Mouse (Mus musculus): Measurements from ENCODE around the gene Wnt9a.

The Wnt9a gene

GRCm38 (mm10) chr11:59309976-59310375 lies 3.2 kb downstream of the Wnt9a start:
- H3K27me3 ChIP-seq (ENCODE audit: control insufficient read depth, insufficient read depth, low read length, poor library complexity, severe bottlenecking), result peaks cover 2% of the 10 kb centered on the region; the same call in 1 of the 2 replicates
- no peak for DNase-seq (ENCODE audit: low read depth, low spot score)
- H3K36me3 ChIP-seq (ENCODE audit: control insufficient read depth, insufficient read depth, low read length, poor library complexity, severe bottlenecking), result no peaks in the 10 kb centered on the region

- Histone ChIP-seq H3K36me3 (ENCODE audit: control insufficient read depth, insufficient read depth, low read length, poor library complexity, severe bottlenecking) (no peaks in the 10 kb centered on the region), H3K27me3 (ENCODE audit: control insufficient read depth, insufficient read depth, low read length, poor library complexity, severe bottlenecking) (no peaks in the 10 kb centered on the region)
- no peak for DNase-seq (ENCODE audit: low read depth, low spot score)
Observed at GRCm38 (mm10) chr11:59312060-59312459, 5.3 kb downstream of the Wnt9a start.

DNA sequence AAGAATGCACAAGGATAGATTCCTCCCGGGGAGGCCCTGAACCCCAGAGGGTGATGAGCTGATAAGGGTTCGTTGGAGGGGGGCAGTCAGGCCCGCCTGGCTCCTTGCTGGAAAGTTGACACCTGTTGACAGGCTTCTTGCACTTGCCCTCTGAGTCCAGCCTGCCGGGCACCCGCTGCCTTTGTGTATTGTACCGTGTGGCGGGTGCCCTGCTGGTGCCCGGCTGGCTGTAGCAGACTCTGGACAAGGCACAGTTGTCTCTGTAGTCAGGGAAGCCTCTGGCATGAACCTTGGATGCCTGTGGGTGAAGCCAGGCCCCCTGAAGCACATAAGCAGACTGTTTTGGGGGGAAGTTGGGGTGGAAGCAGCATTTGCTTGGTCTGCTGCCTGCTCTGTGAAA lies 5.8 kb downstream of the Wnt9a start:
- H3K27me3 ChIP-seq (ENCODE audit: control insufficient read depth, insufficient read depth, low read length, poor library complexity, severe bottlenecking), result no peaks in the 10 kb centered on the region
- DNase-seq (ENCODE audit: low read depth, low spot score), result no peak
- H3K36me3 ChIP-seq (ENCODE audit: control insufficient read depth, insufficient read depth, low read length, poor library complexity, severe bottlenecking), result no peaks in the 10 kb centered on the region

- H3K36me3 ChIP-seq (ENCODE audit: control insufficient read depth, insufficient read depth, low read length, poor library complexity, severe bottlenecking), result no peaks in the 10 kb centered on the region
- no peaks in the 10 kb centered on the region for H3K27me3 ChIP-seq (ENCODE audit: control insufficient read depth, insufficient read depth, low read length, poor library complexity, severe bottlenecking)
- no peak for DNase-seq (ENCODE audit: low read depth, low spot score)
Observed at GRCm38 (mm10) chr11:59313029-59313811, 6.5 kb downstream of the Wnt9a start.

- no peak for DNase-seq (ENCODE audit: low read depth, low spot score)
- Histone ChIP-seq H3K36me3 (ENCODE audit: control insufficient read depth, insufficient read depth, low read length, poor library complexity, severe bottlenecking) (no peaks in the 10 kb centered on the region), H3K27me3 (ENCODE audit: control insufficient read depth, insufficient read depth, low read length, poor library complexity, severe bottlenecking) (no peaks in the 10 kb centered on the region)
Observed at GRCm38 (mm10) chr11:59313944-59314343, 7.2 kb downstream of the Wnt9a start.

DNA sequence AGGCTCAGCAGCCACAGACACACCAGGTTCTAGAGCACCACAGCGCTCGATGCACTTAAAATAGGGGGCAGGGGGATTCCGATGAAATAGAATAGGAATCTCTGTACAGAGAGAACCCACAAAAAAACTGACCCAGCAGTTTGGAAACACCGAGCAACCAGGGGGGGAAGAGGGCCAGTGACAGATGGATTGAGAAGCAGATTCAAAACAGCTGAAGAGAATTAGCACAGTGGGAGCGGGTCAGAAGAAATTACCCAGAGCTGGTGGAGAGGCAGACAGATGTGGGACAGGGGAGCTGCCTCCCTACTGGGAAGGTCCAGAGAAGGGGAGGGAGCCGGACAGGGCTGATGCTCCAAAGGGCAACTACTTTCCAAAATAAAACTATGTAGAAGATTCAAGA lies 9.8 kb downstream of the Wnt9a start:
- no peak for DNase-seq (ENCODE audit: low read depth, low spot score)
- Histone ChIP-seq H3K27me3 (ENCODE audit: control insufficient read depth, insufficient read depth, low read length, poor library complexity, severe bottlenecking) (no peaks in the 10 kb centered on the region), H3K36me3 (ENCODE audit: control insufficient read depth, insufficient read depth, low read length, poor library complexity, severe bottlenecking) (no peaks in the 10 kb centered on the region)

DNA sequence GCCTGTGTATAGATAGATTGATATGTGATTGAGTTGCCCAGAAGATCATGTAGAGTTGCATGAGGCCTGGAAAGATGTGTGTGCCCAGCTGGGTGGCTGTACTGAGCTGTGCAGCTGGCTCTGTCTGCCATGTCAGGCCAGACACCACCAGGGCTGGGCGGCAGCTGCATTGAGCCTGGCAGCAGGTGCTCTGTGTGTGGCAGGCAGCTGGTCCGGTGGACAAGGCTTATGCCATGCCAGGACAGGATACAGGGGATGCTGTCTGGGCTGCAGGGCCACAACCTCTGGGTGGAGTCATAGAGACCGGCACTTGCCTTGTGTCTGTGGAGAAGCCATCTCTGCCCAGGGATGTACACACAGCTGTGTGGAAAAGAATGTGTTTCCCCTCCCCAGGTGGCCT lies 16.3 kb downstream of the Wnt9a start:
- Histone ChIP-seq H3K36me3 (ENCODE audit: control insufficient read depth, insufficient read depth, low read length, poor library complexity, severe bottlenecking) (no peaks in the 10 kb centered on the region), H3K27me3 (ENCODE audit: control insufficient read depth, insufficient read depth, low read length, poor library complexity, severe bottlenecking) (no peaks in the 10 kb centered on the region)
- DNase-seq (ENCODE audit: low read depth, low spot score), result no peak

DNA sequence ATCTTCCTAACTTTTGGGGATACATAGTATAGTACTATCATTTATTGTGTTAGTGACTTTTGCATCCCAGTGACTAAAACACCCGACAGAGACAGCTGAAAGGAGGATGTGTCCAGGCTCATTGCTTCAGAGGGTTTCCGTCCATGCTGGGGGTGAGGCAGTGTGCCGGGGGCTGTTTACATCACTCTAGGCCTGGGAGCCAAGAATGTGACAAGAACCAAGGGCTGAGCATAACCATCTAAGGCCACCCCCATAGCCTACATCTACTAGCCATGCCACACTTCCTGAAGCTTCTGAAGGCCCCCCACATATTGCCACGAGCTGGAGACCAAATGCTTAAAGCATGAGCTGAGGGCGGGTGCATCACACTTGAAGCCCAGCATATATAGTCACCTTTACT lies 18.0 kb downstream of the Wnt9a start:
- no peaks in the 10 kb centered on the region for H3K36me3 ChIP-seq (ENCODE audit: control insufficient read depth, insufficient read depth, low read length, poor library complexity, severe bottlenecking)

DNA sequence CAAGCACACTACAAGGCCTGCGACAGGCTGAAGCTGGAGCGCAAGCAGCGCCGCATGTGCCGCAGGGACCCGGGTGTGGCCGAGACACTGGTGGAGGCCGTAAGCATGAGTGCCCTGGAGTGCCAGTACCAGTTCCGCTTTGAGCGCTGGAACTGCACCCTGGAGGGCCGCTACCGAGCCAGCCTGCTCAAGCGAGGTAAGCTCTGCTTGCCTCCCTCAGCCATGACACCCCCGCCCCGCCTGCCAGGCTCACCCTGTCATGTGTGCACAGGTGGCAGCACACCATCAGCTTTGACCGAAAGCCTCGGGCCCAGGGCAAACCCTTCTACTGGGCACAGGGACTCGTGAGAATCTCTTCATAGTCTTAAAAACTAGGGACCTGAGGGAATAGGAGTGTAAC lies 20.9 kb downstream of the Wnt9a start:
- Histone ChIP-seq H3K27me3 (ENCODE audit: control insufficient read depth, insufficient read depth, low read length, poor library complexity, severe bottlenecking) (no peaks in the 10 kb centered on the region), H3K36me3 (ENCODE audit: control insufficient read depth, insufficient read depth, low read length, poor library complexity, severe bottlenecking) (no peaks in the 10 kb centered on the region)
- DNase-seq (ENCODE audit: low read depth, low spot score), result no peak

More for the DNA sequence above, 18.0 kb downstream of the Wnt9a start:
- no peak for DNase-seq (ENCODE audit: low read depth, low spot score)
- no peaks in the 10 kb centered on the region for H3K27me3 ChIP-seq (ENCODE audit: control insufficient read depth, insufficient read depth, low read length, poor library complexity, severe bottlenecking)

- H3K36me3 ChIP-seq (ENCODE audit: control insufficient read depth, insufficient read depth, low read length, poor library complexity, severe bottlenecking), result no peaks in the 10 kb centered on the region
- H3K27me3 ChIP-seq (ENCODE audit: control insufficient read depth, insufficient read depth, low read length, poor library complexity, severe bottlenecking), result no peaks in the 10 kb centered on the region
- no peak for DNase-seq (ENCODE audit: low read depth, low spot score)
Observed at GRCm38 (mm10) chr11:59329616-59330015, 22.9 kb downstream of the Wnt9a start.

- DNase-seq (ENCODE audit: low read depth, low spot score), result peak; percentile 58
- H3K36me3 ChIP-seq (ENCODE audit: control insufficient read depth, insufficient read depth, low read length, poor library complexity, severe bottlenecking), result no peaks in the 10 kb centered on the region
Observed at GRCm38 (mm10) chr11:59330560-59330959, 23.8 kb downstream of the Wnt9a start.

DNA sequence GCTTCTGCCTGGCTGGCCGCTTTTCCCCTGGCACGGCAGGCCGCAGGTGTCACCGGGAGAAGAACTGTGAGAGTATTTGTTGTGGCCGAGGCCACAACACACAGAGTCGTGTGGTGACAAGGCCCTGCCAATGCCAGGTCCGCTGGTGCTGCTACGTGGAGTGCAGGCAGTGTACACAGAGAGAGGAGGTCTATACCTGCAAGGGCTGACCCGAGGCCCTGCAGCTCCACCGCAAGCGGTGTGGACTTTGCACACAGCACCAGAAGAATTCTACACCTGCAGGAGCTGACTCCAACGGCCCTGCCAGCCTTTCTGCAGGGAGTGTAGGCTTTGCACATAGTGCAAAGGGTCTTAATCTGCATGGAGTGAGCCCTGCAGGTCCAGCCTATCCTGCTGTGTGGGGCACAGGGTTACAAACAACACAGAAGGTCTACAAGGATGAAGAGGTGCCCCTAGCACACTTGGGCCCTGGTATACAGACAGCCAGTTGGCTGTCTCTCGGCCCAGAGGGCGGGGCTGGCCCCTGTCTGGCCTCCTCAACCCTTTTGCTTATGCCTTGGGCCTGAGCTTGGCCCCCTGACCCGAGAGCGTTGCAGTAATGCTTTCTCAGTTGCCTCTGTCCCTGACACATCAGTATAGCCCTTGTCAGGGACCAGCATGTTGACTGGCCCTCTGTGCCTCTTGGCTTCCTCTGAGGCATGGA lies 24.6 kb downstream of the Wnt9a start:
- DNase-seq (ENCODE audit: low read depth, low spot score), result no peak

More at GRCm38 (mm10) chr11:59330560-59330959, 23.8 kb downstream of the Wnt9a start:
- H3K27me3 ChIP-seq (ENCODE audit: control insufficient read depth, insufficient read depth, low read length, poor library complexity, severe bottlenecking), result no peaks in the 10 kb centered on the region

GRCm38 (mm10) chr11:59332938-59333337 lies 26.2 kb downstream of the Wnt9a start:
- Histone ChIP-seq H3K36me3 (ENCODE audit: control insufficient read depth, insufficient read depth, low read length, poor library complexity, severe bottlenecking) (no peaks in the 10 kb centered on the region), H3K27me3 (ENCODE audit: control insufficient read depth, insufficient read depth, low read length, poor library complexity, severe bottlenecking) (no peaks in the 10 kb centered on the region)
- DNase-seq (ENCODE audit: low read depth, low spot score), result no peak

More for the DNA sequence above, 24.6 kb downstream of the Wnt9a start:
- Histone ChIP-seq H3K27me3 (ENCODE audit: control insufficient read depth, insufficient read depth, low read length, poor library complexity, severe bottlenecking) (no peaks in the 10 kb centered on the region), H3K36me3 (ENCODE audit: control insufficient read depth, insufficient read depth, low read length, poor library complexity, severe bottlenecking) (no peaks in the 10 kb centered on the region)

- DNase-seq (ENCODE audit: low read depth, low spot score), result no peak
- no peaks in the 10 kb centered on the region for H3K27me3 ChIP-seq (ENCODE audit: control insufficient read depth, insufficient read depth, low read length, poor library complexity, severe bottlenecking)
- no peaks in the 10 kb centered on the region for H3K36me3 ChIP-seq (ENCODE audit: control insufficient read depth, insufficient read depth, low read length, poor library complexity, severe bottlenecking)
Observed at GRCm38 (mm10) chr11:59335150-59335549, 28.4 kb downstream of the Wnt9a start.

GRCm38 (mm10) chr11:59335942-59336341 lies 29.2 kb downstream of the Wnt9a start:
- H3K36me3 ChIP-seq (ENCODE audit: control insufficient read depth, insufficient read depth, low read length, poor library complexity, severe bottlenecking), result no peaks in the 10 kb centered on the region
- no peak for DNase-seq (ENCODE audit: low read depth, low spot score)
- no peaks in the 10 kb centered on the region for H3K27me3 ChIP-seq (ENCODE audit: control insufficient read depth, insufficient read depth, low read length, poor library complexity, severe bottlenecking)

Measured in splenic B cell, adult 2 months (primary cell).